Mouse (Mus musculus): ENCODE measurements around the gene Adcyap1r1. TPM values are rescaled to one million over a fixed set of nuclear protein-coding genes. Genes with fewer than 3 reads are reported as not detected.

The Adcyap1r1 gene
- polyA plus RNA-seq, 1 experiment from 2014 or later: 2.1 TPM

GRCm38 (mm10) chr6:55443927-55444688 lies 7.7 kb upstream of the Adcyap1r1 start:
- Histone ChIP-seq H3K36me3 (ENCODE audit: control insufficient read depth, insufficient read depth, low read length) (no peaks in the 10 kb centered on the region), H3K4me2 (replicated peaks; ENCODE audit: low read depth, low read length) (no peak overlapping the region), H3K9ac (ENCODE audit: low read depth, low read length) (no peak overlapping the region), H3K4me1 (ENCODE audit: control insufficient read depth, insufficient read depth, low read length) (no peaks in the 10 kb centered on the region), H3K9me3 (ENCODE audit: control insufficient read depth, low read length) (no peaks in the 10 kb centered on the region), H3K27me3 (ENCODE audit: control insufficient read depth, insufficient read depth, low read length) (peaks cover 3% of the 10 kb centered on the region; the same call in 1 of the 2 replicates), H3K27ac (ENCODE audit: low read depth, low read length) (no peak overlapping the region), H3K4me3 (ENCODE audit: low read length) (no peak overlapping the region)
- WGBS: 33% methylated on average over 2 of the region's 2 CpGs
- no peak for ATAC-seq (ENCODE audit: low FRiP score, low TSS enrichment)

GRCm38 (mm10) chr6:55444721-55445120 lies 7.1 kb upstream of the Adcyap1r1 start:
- Histone ChIP-seq H3K9ac (ENCODE audit: low read depth, low read length) (no peak overlapping the region), H3K27ac (ENCODE audit: low read depth, low read length) (no peak overlapping the region), H3K4me3 (ENCODE audit: low read length) (no peak overlapping the region), H3K4me1 (ENCODE audit: control insufficient read depth, insufficient read depth, low read length) (no peaks in the 10 kb centered on the region), H3K36me3 (ENCODE audit: control insufficient read depth, insufficient read depth, low read length) (no peaks in the 10 kb centered on the region), H3K4me2 (replicated peaks; ENCODE audit: low read depth, low read length) (no peak overlapping the region), H3K27me3 (ENCODE audit: control insufficient read depth, insufficient read depth, low read length) (peaks cover 3% of the 10 kb centered on the region; the same call in 1 of the 2 replicates), H3K9me3 (ENCODE audit: control insufficient read depth, low read length) (no peaks in the 10 kb centered on the region)
- 62% methylated on average over 4 of the region's 4 CpGs for WGBS
- no peak for ATAC-seq (ENCODE audit: low FRiP score, low TSS enrichment)

GRCm38 (mm10) chr6:55448199-55448598 lies 3.6 kb upstream of the Adcyap1r1 start:
- no peaks in the 10 kb centered on the region for H3K9me3 ChIP-seq (ENCODE audit: control insufficient read depth, low read length)
- no peak overlapping the region for H3K9ac ChIP-seq (ENCODE audit: low read depth, low read length)
- H3K27ac ChIP-seq (ENCODE audit: low read depth, low read length): no peak overlapping the region
- WGBS: 81% methylated on average over 9 of the region's 9 CpGs
- H3K4me2 ChIP-seq (replicated peaks; ENCODE audit: low read depth, low read length): no peak overlapping the region
- ATAC-seq (ENCODE audit: low FRiP score, low TSS enrichment): no peak
- H3K27me3 ChIP-seq (ENCODE audit: control insufficient read depth, insufficient read depth, low read length): peaks cover 30% of the 10 kb centered on the region
- no peak overlapping the region for H3K4me3 ChIP-seq (ENCODE audit: low read length)
- no peaks in the 10 kb centered on the region for H3K36me3 ChIP-seq (ENCODE audit: control insufficient read depth, insufficient read depth, low read length)
- no peaks in the 10 kb centered on the region for H3K4me1 ChIP-seq (ENCODE audit: control insufficient read depth, insufficient read depth, low read length)

GRCm38 (mm10) chr6:55448976-55449678 lies 2.7 kb upstream of the Adcyap1r1 start:
- WGBS: 72% methylated on average over 8 of the region's 8 CpGs
- H3K27me3 ChIP-seq (ENCODE audit: control insufficient read depth, insufficient read depth, low read length): peaks cover 33% of the 10 kb centered on the region
- no peak overlapping the region for H3K9ac ChIP-seq (ENCODE audit: low read depth, low read length)
- no peaks in the 10 kb centered on the region for H3K9me3 ChIP-seq (ENCODE audit: control insufficient read depth, low read length)
- no peaks in the 10 kb centered on the region for H3K36me3 ChIP-seq (ENCODE audit: control insufficient read depth, insufficient read depth, low read length)
- ATAC-seq (ENCODE audit: low FRiP score, low TSS enrichment): no peak
- no peak overlapping the region for H3K4me3 ChIP-seq (ENCODE audit: low read length)
- no peaks in the 10 kb centered on the region for H3K4me1 ChIP-seq (ENCODE audit: control insufficient read depth, insufficient read depth, low read length)
- no peak overlapping the region for H3K4me2 ChIP-seq (replicated peaks; ENCODE audit: low read depth, low read length)
- H3K27ac ChIP-seq (ENCODE audit: low read depth, low read length): no peak overlapping the region

- Histone ChIP-seq H3K27me3 (ENCODE audit: control insufficient read depth, insufficient read depth, low read length) (peaks cover 33% of the 10 kb centered on the region), H3K27ac (ENCODE audit: low read depth, low read length) (no peak overlapping the region), H3K4me1 (ENCODE audit: control insufficient read depth, insufficient read depth, low read length) (no peaks in the 10 kb centered on the region), H3K9ac (ENCODE audit: low read depth, low read length) (peak overlapping the region; percentile 45; the same call in 1 of the 2 replicates), H3K4me2 (replicated peaks; ENCODE audit: low read depth, low read length) (peak overlapping the region; percentile 92), H3K4me3 (ENCODE audit: low read length) (peak overlapping the region; percentile 52), H3K36me3 (ENCODE audit: control insufficient read depth, insufficient read depth, low read length) (no peaks in the 10 kb centered on the region), H3K9me3 (ENCODE audit: control insufficient read depth, low read length) (no peaks in the 10 kb centered on the region)
- WGBS: under 1% methylated on average over 24 of the region's 24 CpGs
- ATAC-seq (ENCODE audit: low FRiP score, low TSS enrichment): no peak
Observed at GRCm38 (mm10) chr6:55452381-55452780, 603 bp downstream of the Adcyap1r1 start.

- WGBS: 38% methylated on average over 1 of the region's 1 CpGs
- no peak overlapping the region for H3K4me2 ChIP-seq (replicated peaks; ENCODE audit: low read depth, low read length)
- peaks cover 33% of the 10 kb centered on the region for H3K27me3 ChIP-seq (ENCODE audit: control insufficient read depth, insufficient read depth, low read length)
- no peaks in the 10 kb centered on the region for H3K36me3 ChIP-seq (ENCODE audit: control insufficient read depth, insufficient read depth, low read length)
- H3K9ac ChIP-seq (ENCODE audit: low read depth, low read length): no peak overlapping the region
- ATAC-seq (ENCODE audit: low FRiP score, low TSS enrichment): no peak
- H3K4me1 ChIP-seq (ENCODE audit: control insufficient read depth, insufficient read depth, low read length): no peaks in the 10 kb centered on the region
- H3K4me3 ChIP-seq (ENCODE audit: low read length): no peak overlapping the region
- H3K9me3 ChIP-seq (ENCODE audit: control insufficient read depth, low read length): no peaks in the 10 kb centered on the region
- no peak overlapping the region for H3K27ac ChIP-seq (ENCODE audit: low read depth, low read length)
Observed at GRCm38 (mm10) chr6:55453548-55453947, 1.8 kb downstream of the Adcyap1r1 start.

- ATAC-seq (ENCODE audit: low FRiP score, low TSS enrichment): no peak
- no peak overlapping the region for H3K4me3 ChIP-seq (ENCODE audit: low read length)
- no peak overlapping the region for H3K27ac ChIP-seq (ENCODE audit: low read depth, low read length)
- no peaks in the 10 kb centered on the region for H3K36me3 ChIP-seq (ENCODE audit: control insufficient read depth, insufficient read depth, low read length)
- 75% methylated on average over 5 of the region's 5 CpGs for WGBS
- H3K4me1 ChIP-seq (ENCODE audit: control insufficient read depth, insufficient read depth, low read length): no peaks in the 10 kb centered on the region
- no peaks in the 10 kb centered on the region for H3K9me3 ChIP-seq (ENCODE audit: control insufficient read depth, low read length)
- peaks cover 28% of the 10 kb centered on the region for H3K27me3 ChIP-seq (ENCODE audit: control insufficient read depth, insufficient read depth, low read length)
- no peak overlapping the region for H3K9ac ChIP-seq (ENCODE audit: low read depth, low read length)
- no peak overlapping the region for H3K4me2 ChIP-seq (replicated peaks; ENCODE audit: low read depth, low read length)
Observed at GRCm38 (mm10) chr6:55455641-55456040, 3.9 kb downstream of the Adcyap1r1 start.

GRCm38 (mm10) chr6:55457727-55458126 lies 5.9 kb downstream of the Adcyap1r1 start:
- Histone ChIP-seq H3K4me3 (ENCODE audit: low read length) (no peak overlapping the region), H3K4me2 (replicated peaks; ENCODE audit: low read depth, low read length) (no peak overlapping the region), H3K27ac (ENCODE audit: low read depth, low read length) (no peak overlapping the region), H3K27me3 (ENCODE audit: control insufficient read depth, insufficient read depth, low read length) (peaks cover 7% of the 10 kb centered on the region), H3K4me1 (ENCODE audit: control insufficient read depth, insufficient read depth, low read length) (no peaks in the 10 kb centered on the region), H3K36me3 (ENCODE audit: control insufficient read depth, insufficient read depth, low read length) (no peaks in the 10 kb centered on the region), H3K9ac (ENCODE audit: low read depth, low read length) (no peak overlapping the region), H3K9me3 (ENCODE audit: control insufficient read depth, low read length) (no peaks in the 10 kb centered on the region)
- WGBS: 62% methylated on average over 7 of the region's 7 CpGs
- no peak for ATAC-seq (ENCODE audit: low FRiP score, low TSS enrichment)

- Histone ChIP-seq H3K4me2 (replicated peaks; ENCODE audit: low read depth, low read length) (no peak overlapping the region), H3K9ac (ENCODE audit: low read depth, low read length) (no peak overlapping the region), H3K4me1 (ENCODE audit: control insufficient read depth, insufficient read depth, low read length) (no peaks in the 10 kb centered on the region), H3K9me3 (ENCODE audit: control insufficient read depth, low read length) (no peaks in the 10 kb centered on the region), H3K36me3 (ENCODE audit: control insufficient read depth, insufficient read depth, low read length) (no peaks in the 10 kb centered on the region), H3K4me3 (ENCODE audit: low read length) (no peak overlapping the region), H3K27me3 (ENCODE audit: control insufficient read depth, insufficient read depth, low read length) (peaks cover 3% of the 10 kb centered on the region; the same call in 1 of the 2 replicates), H3K27ac (ENCODE audit: low read depth, low read length) (no peak overlapping the region)
- no peak for ATAC-seq (ENCODE audit: low FRiP score, low TSS enrichment)
- 50% methylated on average over 1 of the region's 1 CpGs for WGBS
Observed at GRCm38 (mm10) chr6:55458156-55458555, 6.4 kb downstream of the Adcyap1r1 start.

Measured in kidney, embryonic 14.5 days (tissue).